Mouse (Mus musculus) kidney, embryonic 16.5 days (tissue): Measurements from ENCODE around the gene Nek8. TPM values are rescaled to one million over a fixed set of nuclear protein-coding genes. Genes with fewer than 3 reads are reported as not detected.

Experiments used
- ATAC-seq: fragments of 200-750 bp; cut with Nextera tagmentation; 2 replicates; pipeline ENCODE4 v1.8.0; 2017; ENCODE audit warnings: moderate TSS enrichment; ENCODE audit not compliant: low FRiP score, low TSS enrichment
- H3K27ac ChIP-seq: fragments of 300-500 bp; sonication (generic); 2 replicates; pipeline ENCODE4 v1.5.1; 2014; ENCODE audit warnings: low read length
- H3K27me3 ChIP-seq: fragments of 300-500 bp; sonication (generic); 2 replicates; pipeline ENCODE4 v1.6.1; 2014; ENCODE audit warnings: low read length, control low read depth, mixed read lengths; ENCODE audit not compliant: insufficient read depth
- H3K36me3 ChIP-seq: fragments of 300-500 bp; sonication (generic); 2 replicates; pipeline ENCODE4 v1.6.1; 2014; ENCODE audit warnings: low read length, control low read depth, mixed read lengths; ENCODE audit not compliant: insufficient read depth
- H3K4me1 ChIP-seq: fragments of 300-500 bp; sonication (generic); 2 replicates; pipeline ENCODE4 v1.6.1; 2014; ENCODE audit warnings: low read length, control low read depth, mixed read lengths; ENCODE audit not compliant: insufficient read depth
- H3K4me2 ChIP-seq: fragments of 300-500 bp; sonication (generic); replicated peaks from 2 replicates; pipeline ENCODE4 v1.6.1; 2014; ENCODE audit warnings: low read depth, low read length
- H3K4me3 ChIP-seq: fragments of 300-500 bp; sonication (generic); 2 replicates; pipeline ENCODE4 v1.5.1; 2014; ENCODE audit warnings: mild to moderate bottlenecking, low read length
- H3K9ac ChIP-seq: fragments of 300-500 bp; sonication (generic); replicated peaks from 2 replicates; pipeline ENCODE4 v1.6.1; 2014; ENCODE audit warnings: low read length
- H3K9me3 ChIP-seq: fragments of 300-500 bp; sonication (generic); 2 replicates; pipeline ENCODE4 v1.6.1; 2016; ENCODE audit warnings: low read length, control low read depth
- WGBS: fragments of 180-500 bp; shearing (Covaris S2); extraction: QIAGEN DNeasy Blood & Tissue Kit; methylation state at CpG from one replicate; pipeline ENCODE4 v1.1.7; 2014; 5-methylcytosine and 5-hydroxymethylcytosine counted together
- polyA plus RNA-seq: library from polyadenylated mRNA; unstranded; fragments of >200 nt; fragmentation: Nextera tagmentation; extraction: Ambion mirVana; gene quantifications from 2 replicates; pipeline ENCODE4 v1.2.1, GENCODE M21; 2015

The Nek8 gene
- polyA plus RNA-seq = 27.9 and 29.1 TPM in 2 replicates

DNA sequence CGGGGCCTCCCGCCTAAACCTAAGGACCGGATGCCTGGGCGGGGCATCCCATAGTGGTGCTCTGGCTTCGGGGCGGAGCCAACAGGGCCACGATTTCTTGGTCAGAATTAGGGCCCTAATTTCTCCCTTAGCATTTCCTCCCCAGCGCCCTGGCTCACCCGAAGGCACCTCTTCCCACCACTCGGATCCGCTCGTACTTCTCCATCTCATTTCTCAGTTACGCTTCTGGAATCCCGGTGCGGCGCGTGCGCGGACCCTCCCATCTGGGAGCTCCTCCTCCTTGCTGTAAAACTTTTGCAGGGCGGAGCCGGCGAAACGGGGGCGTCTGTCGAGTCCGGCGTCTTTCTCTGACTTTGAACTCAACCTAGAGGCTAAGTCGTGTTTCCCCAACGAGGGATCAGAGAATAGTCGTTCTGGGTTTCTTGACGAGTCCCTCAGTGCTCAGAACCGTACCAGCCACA, at the start of gene Nek8, which contains the start of gene Tlcd1:
Gene Nek8 (minus strand): TSS at position 274 of the 461 bp plus-strand sequence.
Gene Tlcd1 (plus strand): TSS at position 310 of the 461 bp plus-strand sequence.
- WGBS = under 1% methylated on average over 32 of the region's 32 CpGs
- H3K4me2 ChIP-seq = peak within 1 kb of the TSS; percentile 86
- H3K27me3 ChIP-seq = no peaks in the 10 kb centered on the region
- peak within 1 kb of the TSS; percentile 73 for H3K4me3 ChIP-seq
- H3K9me3 ChIP-seq = no peaks in the 10 kb centered on the region
- peak; percentile 47 for ATAC-seq
- peak within 1 kb of the TSS; percentile 85 for H3K9ac ChIP-seq
- peaks cover 41% of the 10 kb centered on the region for H3K4me1 ChIP-seq
- peak within 1 kb of the TSS; percentile 95 for H3K27ac ChIP-seq
- H3K36me3 ChIP-seq = peaks cover 20% of the 10 kb centered on the region

DNA sequence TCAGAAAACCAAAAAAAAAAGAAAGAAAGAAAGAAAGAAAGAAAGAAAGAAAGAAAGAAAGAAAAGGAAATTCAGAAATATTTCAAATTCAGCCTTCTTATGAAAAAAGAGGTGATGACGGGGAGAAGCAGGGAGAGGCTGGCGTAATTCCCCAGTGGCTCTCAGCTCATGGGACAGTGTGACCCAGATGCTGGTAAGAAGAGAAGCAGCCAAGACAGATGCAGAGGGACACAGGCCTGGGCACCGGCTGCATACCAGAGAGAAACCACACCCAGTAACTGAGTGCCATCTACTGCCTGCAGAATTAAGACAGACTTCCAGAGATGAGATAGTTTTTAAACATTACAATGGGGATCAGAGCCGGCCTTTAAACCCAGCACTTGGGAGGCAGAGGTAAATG, 47.1 kb upstream of the Nek8 start:
- H3K4me3 ChIP-seq = no peak overlapping the region
- no peak overlapping the region for H3K4me2 ChIP-seq
- no peak overlapping the region for H3K9ac ChIP-seq
- peaks cover 90% of the 10 kb centered on the region for H3K36me3 ChIP-seq
- no peaks in the 10 kb centered on the region for H3K4me1 ChIP-seq
- H3K27ac ChIP-seq = no peak overlapping the region
- H3K27me3 ChIP-seq = no peaks in the 10 kb centered on the region
- no peaks in the 10 kb centered on the region for H3K9me3 ChIP-seq
- no peak for ATAC-seq
- 97% methylated on average over 4 of the region's 4 CpGs for WGBS

DNA sequence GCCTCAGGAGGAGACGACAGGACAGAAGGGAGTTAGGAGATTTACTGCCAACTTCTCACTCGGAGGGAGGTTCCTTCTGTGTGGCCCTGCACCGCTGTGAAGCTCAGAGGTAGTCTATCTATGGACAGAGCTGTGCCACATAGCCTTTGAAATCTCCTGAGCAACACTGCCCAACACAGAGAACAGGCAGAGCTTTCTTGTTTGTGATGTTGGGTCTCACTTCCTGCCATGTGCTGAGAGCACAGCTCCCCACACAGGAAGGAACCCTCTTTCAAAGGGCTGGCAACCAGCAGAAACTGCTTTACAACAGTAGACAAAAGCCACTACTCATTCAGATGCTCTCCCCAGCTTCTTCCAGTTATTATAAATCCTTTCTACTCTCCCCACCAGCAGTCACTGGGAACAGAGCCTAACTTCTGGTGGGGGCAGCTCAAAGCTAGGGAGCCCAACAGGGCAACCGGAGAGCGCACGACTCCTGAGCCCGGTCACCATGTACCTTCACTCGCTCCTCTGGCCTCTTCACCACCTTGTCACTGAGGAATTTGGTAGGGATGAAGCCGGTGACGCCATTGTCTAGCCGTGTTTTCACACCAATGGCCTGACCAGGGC, 39.3 kb upstream of the Nek8 start:
- H3K9me3 ChIP-seq = no peaks in the 10 kb centered on the region
- no peak overlapping the region for H3K9ac ChIP-seq
- no peak for ATAC-seq
- H3K4me2 ChIP-seq = no peak overlapping the region
- no peak overlapping the region for H3K27ac ChIP-seq
- H3K4me1 ChIP-seq = no peaks in the 10 kb centered on the region
- peaks cover 87% of the 10 kb centered on the region for H3K36me3 ChIP-seq
- H3K4me3 ChIP-seq = no peak overlapping the region
- H3K27me3 ChIP-seq = no peaks in the 10 kb centered on the region
- WGBS = 84% methylated on average over 11 of the region's 11 CpGs

DNA sequence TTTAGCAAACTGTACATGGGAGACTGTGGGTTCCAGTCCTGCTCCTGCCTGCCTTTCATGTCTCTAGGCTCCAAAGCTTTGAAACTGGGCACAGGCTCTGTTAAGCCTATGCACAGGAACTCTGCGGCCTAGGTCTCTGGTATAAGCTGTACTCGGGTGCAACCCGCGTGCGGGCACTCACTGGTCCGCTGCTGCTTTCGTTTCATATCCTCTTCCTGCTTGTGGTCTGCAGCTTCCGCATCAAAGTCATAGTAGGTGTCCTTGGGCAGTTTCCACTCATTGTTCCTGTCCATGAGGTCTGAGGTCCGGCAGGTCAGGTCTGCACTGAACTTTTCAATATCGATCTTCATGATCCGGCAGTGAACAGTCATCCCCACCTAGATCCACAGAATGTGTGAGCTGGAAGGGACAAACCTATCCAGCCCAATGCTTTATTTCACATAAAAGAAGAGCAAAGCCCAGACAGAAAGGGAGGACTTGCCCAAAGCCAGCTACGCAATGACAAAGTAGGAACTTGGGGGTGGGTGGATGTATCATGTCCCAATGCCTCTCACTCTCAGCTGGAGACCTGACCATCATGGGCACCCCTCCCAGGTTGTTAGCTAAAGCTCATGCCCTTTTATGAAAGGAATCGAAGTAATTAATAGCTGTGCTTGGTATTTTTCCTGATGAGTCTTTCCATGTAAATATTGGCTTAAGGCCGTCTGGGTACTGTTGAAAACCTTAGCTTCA, 36.8 kb upstream of the Nek8 start:
- ATAC-seq = no peak
- Histone ChIP-seq H3K4me3 (no peak overlapping the region), H3K9ac (no peak overlapping the region), H3K4me1 (no peaks in the 10 kb centered on the region), H3K27ac (no peak overlapping the region), H3K36me3 (peaks cover 88% of the 10 kb centered on the region), H3K9me3 (no peaks in the 10 kb centered on the region), H3K27me3 (no peaks in the 10 kb centered on the region), H3K4me2 (no peak overlapping the region)
- WGBS = 91% methylated on average over 14 of the region's 14 CpGs

DNA sequence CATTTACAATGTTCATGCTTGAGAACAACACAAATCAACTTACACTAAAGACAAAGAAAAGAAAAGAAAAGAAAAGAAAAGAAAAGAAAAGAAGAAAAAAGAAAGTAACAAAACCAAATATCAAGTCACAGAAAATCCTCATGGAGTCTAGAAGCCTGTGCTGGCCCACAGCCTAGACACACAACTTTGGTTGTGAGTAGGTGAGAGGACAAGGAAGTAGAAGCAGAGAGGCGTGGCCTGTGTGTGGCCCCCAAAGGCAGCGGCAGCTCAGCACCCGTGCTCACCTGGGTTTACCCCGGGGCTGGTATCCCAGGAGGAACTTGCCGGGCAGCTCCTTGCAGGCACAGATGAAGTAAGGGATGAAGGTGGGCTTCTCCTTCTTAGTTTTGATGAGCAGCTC, 35.0 kb upstream of the Nek8 start:
- Histone ChIP-seq H3K36me3 (peaks cover 88% of the 10 kb centered on the region), H3K4me1 (no peaks in the 10 kb centered on the region; the same call in 1 of the 2 replicates), H3K27me3 (no peaks in the 10 kb centered on the region), H3K27ac (no peak overlapping the region), H3K4me2 (no peak overlapping the region), H3K9ac (no peak overlapping the region), H3K4me3 (no peak overlapping the region), H3K9me3 (no peaks in the 10 kb centered on the region)
- 87% methylated on average over 5 of the region's 5 CpGs for WGBS
- no peak for ATAC-seq

DNA sequence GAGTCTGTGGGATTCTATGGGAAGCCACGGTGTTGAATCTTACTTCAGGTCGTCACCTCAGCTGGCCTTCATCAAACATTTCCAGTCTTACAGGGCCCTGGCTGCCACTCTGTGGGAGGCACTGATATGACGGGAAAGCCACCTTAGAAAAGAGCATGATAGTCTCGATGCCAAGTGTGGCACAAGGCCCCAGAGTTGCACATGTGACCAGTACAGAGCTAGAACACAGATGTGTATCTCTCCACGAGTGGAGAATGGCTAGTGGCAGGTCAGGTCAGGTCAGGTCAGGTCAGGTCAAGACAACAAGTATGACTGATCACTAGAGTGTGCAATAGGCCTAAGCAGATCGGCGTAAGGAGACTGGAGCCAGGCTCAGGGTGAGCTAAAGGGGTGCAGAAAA, 34.1 kb upstream of the Nek8 start:
- no peak overlapping the region for H3K4me2 ChIP-seq
- H3K36me3 ChIP-seq = peaks cover 82% of the 10 kb centered on the region
- H3K27me3 ChIP-seq = no peaks in the 10 kb centered on the region
- H3K9ac ChIP-seq = no peak overlapping the region
- ATAC-seq = no peak
- 64% methylated on average over 7 of the region's 7 CpGs for WGBS
- H3K27ac ChIP-seq = no peak overlapping the region
- no peaks in the 10 kb centered on the region for H3K9me3 ChIP-seq
- H3K4me3 ChIP-seq = no peak overlapping the region
- peaks cover 8% of the 10 kb centered on the region for H3K4me1 ChIP-seq

DNA sequence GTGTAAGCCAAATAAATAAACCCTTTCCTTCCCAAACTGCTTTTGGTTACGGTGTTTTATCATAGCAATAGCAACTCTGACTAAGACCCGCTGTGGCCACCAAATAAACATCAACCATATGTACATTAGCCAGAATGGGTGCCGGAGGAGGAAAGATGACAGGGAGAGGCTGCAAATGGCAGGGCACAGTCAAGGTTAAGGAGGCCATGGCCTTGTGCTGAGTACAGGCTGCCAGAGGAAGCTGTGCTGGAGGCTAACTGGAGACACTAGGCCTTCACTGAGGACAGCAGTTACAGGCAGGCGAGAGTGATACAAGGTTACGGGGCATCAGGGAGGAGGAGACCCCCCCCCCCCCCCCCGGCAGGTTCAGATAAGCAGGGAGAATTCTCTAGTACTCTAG, 33.4 kb upstream of the Nek8 start:
- H3K27me3 ChIP-seq = no peaks in the 10 kb centered on the region
- H3K9me3 ChIP-seq = no peaks in the 10 kb centered on the region
- H3K4me1 ChIP-seq = peaks cover 12% of the 10 kb centered on the region
- no peak overlapping the region for H3K27ac ChIP-seq
- H3K4me2 ChIP-seq = no peak overlapping the region
- H3K9ac ChIP-seq = no peak overlapping the region
- no peak overlapping the region for H3K4me3 ChIP-seq
- 94% methylated on average over 6 of the region's 6 CpGs for WGBS
- ATAC-seq = no peak
- H3K36me3 ChIP-seq = peaks cover 80% of the 10 kb centered on the region

DNA sequence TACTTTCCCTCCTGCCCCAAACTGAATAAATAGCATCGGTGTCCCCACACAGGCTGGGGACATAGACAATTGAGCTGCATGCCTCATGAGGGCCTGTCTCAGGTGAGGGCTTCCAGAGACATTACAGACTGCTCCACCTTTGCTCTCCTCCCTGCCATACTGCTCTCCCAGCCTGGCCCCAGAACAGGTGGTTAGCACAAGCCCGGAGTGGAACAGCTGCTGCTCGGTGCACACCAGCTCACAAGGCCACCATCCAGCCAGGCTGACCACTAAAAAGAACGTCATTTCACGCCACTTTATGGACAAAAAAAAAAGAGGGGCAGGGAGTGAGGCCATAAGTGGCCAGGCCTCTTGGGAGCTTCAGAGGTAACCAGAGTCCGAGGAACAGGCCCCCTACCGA, 30.7 kb upstream of the Nek8 start:
- Histone ChIP-seq H3K4me2 (no peak overlapping the region), H3K4me1 (peaks cover 12% of the 10 kb centered on the region), H3K36me3 (peaks cover 63% of the 10 kb centered on the region), H3K4me3 (no peak overlapping the region), H3K9ac (no peak overlapping the region), H3K9me3 (no peaks in the 10 kb centered on the region), H3K27ac (no peak overlapping the region), H3K27me3 (no peaks in the 10 kb centered on the region)
- 86% methylated on average over 7 of the region's 7 CpGs for WGBS
- ATAC-seq = no peak

DNA sequence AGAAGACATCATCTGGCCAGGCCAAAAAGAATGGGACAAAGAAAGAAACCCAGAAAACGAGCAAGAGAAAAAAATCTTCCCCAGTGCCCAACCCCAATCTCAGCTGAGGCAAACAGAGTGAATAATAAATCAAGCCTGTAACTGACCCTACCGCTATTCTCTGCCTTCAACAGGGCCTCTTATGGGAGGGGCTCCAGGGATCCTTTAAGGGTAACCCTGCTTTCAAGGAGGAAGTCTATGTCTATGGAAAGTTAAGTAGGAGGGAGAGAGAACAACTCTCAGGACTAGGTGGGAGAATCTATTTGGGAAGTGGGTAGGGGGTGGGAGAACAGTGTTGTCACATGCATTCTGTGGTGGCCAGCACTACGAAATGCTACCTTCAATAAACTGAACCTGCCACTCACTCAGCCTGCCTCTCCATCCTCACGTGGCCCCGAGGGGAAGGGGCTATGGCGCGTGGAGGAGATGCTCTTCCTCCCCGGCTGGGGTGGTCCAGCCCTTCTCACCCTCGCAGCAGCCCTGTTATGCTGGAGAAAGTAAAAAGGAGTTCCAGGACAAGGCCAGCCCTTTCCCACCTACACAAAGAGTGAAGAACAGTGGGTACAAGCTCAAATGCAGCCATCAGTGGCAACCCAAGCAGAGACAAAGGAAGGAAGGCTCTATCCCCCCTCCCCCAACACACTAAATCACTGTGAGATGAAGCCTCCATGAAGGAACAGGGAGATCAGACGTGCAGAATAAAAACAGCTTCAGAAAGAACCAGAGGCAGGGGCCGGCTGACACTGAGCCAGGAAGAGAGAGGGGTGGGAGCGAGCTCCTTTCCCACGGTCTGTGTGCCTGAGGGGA, 29.1 kb upstream of the Nek8 start:
- H3K4me1 ChIP-seq = peaks cover 12% of the 10 kb centered on the region
- H3K4me3 ChIP-seq = no peak overlapping the region
- 25% methylated on average over 13 of the region's 13 CpGs for WGBS
- H3K27me3 ChIP-seq = no peaks in the 10 kb centered on the region
- peak overlapping the region; percentile 31 for H3K27ac ChIP-seq
- H3K4me2 ChIP-seq = no peak overlapping the region
- no peaks in the 10 kb centered on the region for H3K9me3 ChIP-seq
- no peak overlapping the region for H3K9ac ChIP-seq
- peaks cover 49% of the 10 kb centered on the region for H3K36me3 ChIP-seq
- peak; percentile 37; the same call in 1 of the 2 replicates for ATAC-seq
